Mouse (Mus musculus): ENCODE data around the gene Snx9.

Gene Snx9

GRCm38 (mm10) chr17:5846101-5846500, 5.0 kb downstream of the Snx9 start:
- DNase-seq: no peak

- no peak for DNase-seq
Observed at GRCm38 (mm10) chr17:5848706-5849415, 7.7 kb downstream of the Snx9 start.

- no peak for DNase-seq
Observed at GRCm38 (mm10) chr17:5849421-5849910, 8.3 kb downstream of the Snx9 start.

GRCm38 (mm10) chr17:5850031-5850430, 8.9 kb downstream of the Snx9 start:
- no peak for DNase-seq

GRCm38 (mm10) chr17:5850476-5850875, 9.3 kb downstream of the Snx9 start:
- no peak for DNase-seq

GRCm38 (mm10) chr17:5853936-5854335, 12.8 kb downstream of the Snx9 start:
- no peak for DNase-seq

GRCm38 (mm10) chr17:5855560-5855959, 14.4 kb downstream of the Snx9 start:
- DNase-seq: no peak

GRCm38 (mm10) chr17:5856426-5856825, 15.3 kb downstream of the Snx9 start:
- no peak for DNase-seq

GRCm38 (mm10) chr17:5857206-5857605, 16.1 kb downstream of the Snx9 start:
- DNase-seq: no peak

- DNase-seq: no peak
Observed at GRCm38 (mm10) chr17:5858209-5858608, 17.1 kb downstream of the Snx9 start.

- DNase-seq: no peak
Observed at GRCm38 (mm10) chr17:5862285-5862684, 21.2 kb downstream of the Snx9 start.

- DNase-seq: no peak
Observed at GRCm38 (mm10) chr17:5862869-5863268, 21.7 kb downstream of the Snx9 start.

- DNase-seq: no peak
Observed at GRCm38 (mm10) chr17:5863745-5864144, 22.6 kb downstream of the Snx9 start.

- DNase-seq: no peak
Observed at GRCm38 (mm10) chr17:5867456-5867855, 26.3 kb downstream of the Snx9 start.

GRCm38 (mm10) chr17:5868319-5869031, 27.3 kb downstream of the Snx9 start:
- DNase-seq: no peak

- DNase-seq: no peak
Observed at GRCm38 (mm10) chr17:5869461-5869860, 28.3 kb downstream of the Snx9 start.

GRCm38 (mm10) chr17:5870002-5870401, 28.9 kb downstream of the Snx9 start:
- no peak for DNase-seq

GRCm38 (mm10) chr17:5870696-5871095, 29.6 kb downstream of the Snx9 start:
- DNase-seq: no peak

- no peak for DNase-seq
Observed at GRCm38 (mm10) chr17:5872506-5872905, 31.4 kb downstream of the Snx9 start.

- no peak for DNase-seq
Observed at GRCm38 (mm10) chr17:5874565-5874964, 33.4 kb downstream of the Snx9 start.

- no peak for DNase-seq
Observed at GRCm38 (mm10) chr17:5877611-5878157, 36.6 kb downstream of the Snx9 start.

GRCm38 (mm10) chr17:5878878-5879277, 37.7 kb downstream of the Snx9 start:
- no peak for DNase-seq

- DNase-seq: peak in 1 of 2 experiments; percentile 35
Observed at GRCm38 (mm10) chr17:5885474-5885873, 44.3 kb downstream of the Snx9 start.
